Mouse (Mus musculus): Measurements from ENCODE around the gene Fgb. TPM values are rescaled to one million over a fixed set of nuclear protein-coding genes. Genes with fewer than 3 reads are reported as not detected.

The Fgb gene
- polyA plus RNA-seq, 1 experiment: not detected

- no peak for DNase-seq (ENCODE audit: low read depth in 1 of 2, low spot score in 2 of 2)
- Histone ChIP-seq H3K27ac (ENCODE audit: insufficient read depth, low read length) (no peak overlapping the region), H3K27me3 (ENCODE audit: control insufficient read depth, insufficient read depth, low read length) (no peaks in the 10 kb centered on the region), H3K4me1 (ENCODE audit: control insufficient read depth, insufficient read depth, insufficient read length) (no peaks in the 10 kb centered on the region), H3K4me3 (ENCODE audit: extremely low read depth, insufficient read depth, insufficient read length) (no peak overlapping the region), H3K36me3 (ENCODE audit: control insufficient read depth, insufficient read depth, low read length) (no peaks in the 10 kb centered on the region)
- 53% methylated on average over 13 of the region's 13 CpGs for WGBS
- TF ChIP-seq POLR2A (IDR thresholded peaks at IDR 0.05; ENCODE audit: low read depth, low read length) (no peak), CTCF (IDR thresholded peaks at IDR 0.05; ENCODE audit: extremely low read depth, insufficient read depth, insufficient read length, insufficient replicate concordance) (no peak)
Observed at GRCm38 (mm10) chr3:83032746-83033308, 16.8 kb downstream of the Fgb start.

DNA sequence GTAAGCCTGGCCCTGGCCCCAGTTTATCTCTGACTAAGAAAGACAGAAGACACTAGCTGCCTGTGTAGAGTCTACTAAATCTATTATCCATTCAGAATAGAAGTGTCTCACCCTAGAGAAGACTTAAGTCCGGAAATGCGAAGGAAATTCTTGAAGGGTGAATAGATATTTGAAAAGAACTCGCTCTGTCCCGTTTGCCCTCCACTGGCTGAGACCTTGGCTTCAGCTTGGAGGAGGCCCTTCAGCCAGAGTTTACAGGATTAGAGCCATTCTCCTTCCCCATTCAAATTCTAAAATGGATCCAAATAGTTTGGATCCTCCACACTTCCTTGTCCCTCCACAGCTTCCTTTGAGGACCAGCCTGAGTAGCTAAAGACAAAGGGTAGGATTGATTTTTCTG is 19.3 kb downstream of the Fgb start:
- TF ChIP-seq POLR2A (IDR thresholded peaks at IDR 0.05; ENCODE audit: low read depth, low read length): no peak
- TF ChIP-seq CTCF (IDR thresholded peaks at IDR 0.05; ENCODE audit: extremely low read depth, insufficient read depth, insufficient read length, insufficient replicate concordance): no peak
- no peak for DNase-seq (ENCODE audit: low read depth in 1 of 2, low spot score in 2 of 2)
- Histone ChIP-seq H3K36me3 (ENCODE audit: control insufficient read depth, insufficient read depth, low read length) (no peaks in the 10 kb centered on the region), H3K4me1 (ENCODE audit: control insufficient read depth, insufficient read depth, insufficient read length) (no peaks in the 10 kb centered on the region), H3K4me3 (ENCODE audit: extremely low read depth, insufficient read depth, insufficient read length) (no peak overlapping the region), H3K27ac (ENCODE audit: insufficient read depth, low read length) (no peak overlapping the region), H3K27me3 (ENCODE audit: control insufficient read depth, insufficient read depth, low read length) (no peaks in the 10 kb centered on the region)
- WGBS: 88% methylated on average over 4 of the region's 4 CpGs

DNA sequence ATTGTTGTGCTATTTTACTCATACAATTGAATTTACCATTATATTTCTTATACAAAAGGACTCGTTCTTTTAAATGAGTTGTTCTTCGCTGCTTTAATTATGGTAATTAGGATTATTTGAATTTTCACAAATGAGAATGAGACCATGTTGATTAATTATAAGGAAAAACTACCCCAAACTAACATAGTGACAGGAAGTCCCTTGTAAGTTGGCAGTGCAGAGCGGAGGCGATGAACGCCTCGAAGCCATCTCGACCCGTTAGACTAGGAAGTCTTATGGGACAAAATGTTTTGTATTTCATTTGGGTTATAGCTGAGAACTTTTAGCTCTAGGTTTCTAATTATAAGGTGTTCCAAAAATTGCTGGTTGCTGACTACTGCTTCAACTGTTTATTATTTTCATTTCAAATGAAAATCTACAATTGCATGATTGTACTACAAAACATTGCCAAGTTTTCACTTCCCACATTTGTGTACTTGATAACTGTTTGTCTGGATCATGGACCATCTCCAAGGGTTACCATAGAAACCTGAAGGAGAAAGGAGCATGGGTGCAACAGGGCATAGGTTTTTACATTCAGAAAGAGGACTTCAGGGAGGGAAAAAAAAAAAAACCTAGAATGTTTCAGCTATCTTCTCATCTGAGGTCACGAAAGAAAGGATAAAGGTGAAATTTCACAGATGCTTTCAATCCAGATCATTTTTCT is 22.0 kb downstream of the Fgb start:
- H3K27me3 ChIP-seq (ENCODE audit: control insufficient read depth, insufficient read depth, low read length): no peaks in the 10 kb centered on the region
- H3K4me3 ChIP-seq (ENCODE audit: extremely low read depth, insufficient read depth, insufficient read length): no peak overlapping the region
- H3K36me3 ChIP-seq (ENCODE audit: control insufficient read depth, insufficient read depth, low read length): no peaks in the 10 kb centered on the region
- DNase-seq (ENCODE audit: low read depth in 1 of 2, low spot score in 2 of 2): no peak
- no peaks in the 10 kb centered on the region for H3K4me1 ChIP-seq (ENCODE audit: control insufficient read depth, insufficient read depth, insufficient read length)
- WGBS: 90% methylated on average over 9 of the region's 9 CpGs
- no peak for TF ChIP-seq CTCF (IDR thresholded peaks at IDR 0.05; ENCODE audit: extremely low read depth, insufficient read depth, insufficient read length, insufficient replicate concordance)
- no peak for TF ChIP-seq POLR2A (IDR thresholded peaks at IDR 0.05; ENCODE audit: low read depth, low read length)
- no peak overlapping the region for H3K27ac ChIP-seq (ENCODE audit: insufficient read depth, low read length)

DNA sequence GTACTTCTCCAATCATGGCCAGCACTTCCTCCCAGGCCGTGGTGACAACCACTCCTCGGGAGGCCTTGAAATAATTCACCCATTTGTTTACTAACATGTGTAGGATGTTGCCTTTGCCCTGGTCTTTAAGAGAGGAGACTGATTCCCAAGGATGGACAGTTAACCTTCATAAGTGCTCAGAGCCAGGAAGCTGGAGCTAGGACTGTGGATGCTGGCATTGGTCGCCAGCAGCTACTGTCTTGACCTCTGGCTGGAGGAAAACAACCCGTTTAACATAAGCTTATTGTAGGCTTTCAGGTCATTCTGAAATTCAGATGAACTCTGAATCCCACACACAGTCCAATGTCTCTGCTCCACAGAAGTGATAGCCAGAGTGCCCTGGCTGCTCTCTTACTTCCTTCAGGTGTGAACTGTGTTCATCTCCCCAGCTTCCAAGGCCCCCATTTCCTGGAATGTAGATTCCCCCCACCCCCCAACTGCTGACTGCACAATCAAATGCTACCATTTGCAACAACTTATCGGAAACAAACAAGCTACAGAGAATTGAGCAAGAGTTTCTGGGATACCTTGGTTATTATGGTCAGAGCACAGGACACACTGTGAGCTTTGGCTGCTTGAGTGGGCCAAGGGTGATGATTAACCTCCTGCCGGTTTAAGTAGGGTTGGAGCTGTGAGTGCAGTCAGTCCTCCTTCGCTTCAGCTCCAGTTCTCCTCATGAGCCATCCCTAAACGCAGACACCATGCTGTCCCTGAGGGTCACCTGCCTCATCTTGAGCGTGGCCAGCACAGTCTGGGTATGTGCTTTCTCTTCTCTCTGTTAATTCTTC is 24.0 kb downstream of the Fgb start, which contains the start of gene Fga:
Gene Fga (plus strand): TSS at position 602 of the 827 bp plus-strand sequence.
- no peak for DNase-seq (ENCODE audit: low read depth in 1 of 2, low spot score in 2 of 2)
- Histone ChIP-seq H3K4me1 (ENCODE audit: control insufficient read depth, insufficient read depth, insufficient read length) (no peaks in the 10 kb centered on the region), H3K27ac (ENCODE audit: insufficient read depth, low read length) (no peak within 1 kb of the TSS), H3K36me3 (ENCODE audit: control insufficient read depth, insufficient read depth, low read length) (no peaks in the 10 kb centered on the region), H3K27me3 (ENCODE audit: control insufficient read depth, insufficient read depth, low read length) (no peaks in the 10 kb centered on the region), H3K4me3 (ENCODE audit: extremely low read depth, insufficient read depth, insufficient read length) (no peak within 1 kb of the TSS)
- 81% methylated on average over 9 of the region's 9 CpGs for WGBS
- no peak for TF ChIP-seq POLR2A (IDR thresholded peaks at IDR 0.05; ENCODE audit: low read depth, low read length)
- TF ChIP-seq CTCF (IDR thresholded peaks at IDR 0.05; ENCODE audit: extremely low read depth, insufficient read depth, insufficient read length, insufficient replicate concordance): no peak

GRCm38 (mm10) chr3:83025036-83025435 is 24.6 kb downstream of the Fgb start:
- TF ChIP-seq POLR2A (IDR thresholded peaks at IDR 0.05; ENCODE audit: low read depth, low read length): no peak
- Histone ChIP-seq H3K4me3 (ENCODE audit: extremely low read depth, insufficient read depth, insufficient read length) (no peak overlapping the region), H3K27ac (ENCODE audit: insufficient read depth, low read length) (no peak overlapping the region), H3K27me3 (ENCODE audit: control insufficient read depth, insufficient read depth, low read length) (no peaks in the 10 kb centered on the region), H3K4me1 (ENCODE audit: control insufficient read depth, insufficient read depth, insufficient read length) (no peaks in the 10 kb centered on the region), H3K36me3 (ENCODE audit: control insufficient read depth, insufficient read depth, low read length) (no peaks in the 10 kb centered on the region)
- WGBS: 88% methylated on average over 6 of the region's 6 CpGs
- DNase-seq (ENCODE audit: low read depth in 1 of 2, low spot score in 2 of 2): no peak

- H3K36me3 ChIP-seq (ENCODE audit: control insufficient read depth, insufficient read depth, low read length): no peaks in the 10 kb centered on the region
- TF ChIP-seq POLR2A (IDR thresholded peaks at IDR 0.05; ENCODE audit: low read depth, low read length) (no peak), CTCF (IDR thresholded peaks at IDR 0.05; ENCODE audit: extremely low read depth, insufficient read depth, insufficient read length, insufficient replicate concordance) (no peak)
- no peak overlapping the region for H3K27ac ChIP-seq (ENCODE audit: insufficient read depth, low read length)
- H3K4me1 ChIP-seq (ENCODE audit: control insufficient read depth, insufficient read depth, insufficient read length): no peaks in the 10 kb centered on the region
- H3K27me3 ChIP-seq (ENCODE audit: control insufficient read depth, insufficient read depth, low read length): no peaks in the 10 kb centered on the region
- no peak overlapping the region for H3K4me3 ChIP-seq (ENCODE audit: extremely low read depth, insufficient read depth, insufficient read length)
- DNase-seq (ENCODE audit: low read depth in 1 of 2, low spot score in 2 of 2): no peak
- WGBS: 86% methylated on average over 5 of the region's 5 CpGs
Observed at GRCm38 (mm10) chr3:83021176-83021575, 28.5 kb downstream of the Fgb start.

All from spleen, adult 2 months (tissue).